24 mouse cellular contexts compared by ENCODE assay signal in the genomic region with DNA sequence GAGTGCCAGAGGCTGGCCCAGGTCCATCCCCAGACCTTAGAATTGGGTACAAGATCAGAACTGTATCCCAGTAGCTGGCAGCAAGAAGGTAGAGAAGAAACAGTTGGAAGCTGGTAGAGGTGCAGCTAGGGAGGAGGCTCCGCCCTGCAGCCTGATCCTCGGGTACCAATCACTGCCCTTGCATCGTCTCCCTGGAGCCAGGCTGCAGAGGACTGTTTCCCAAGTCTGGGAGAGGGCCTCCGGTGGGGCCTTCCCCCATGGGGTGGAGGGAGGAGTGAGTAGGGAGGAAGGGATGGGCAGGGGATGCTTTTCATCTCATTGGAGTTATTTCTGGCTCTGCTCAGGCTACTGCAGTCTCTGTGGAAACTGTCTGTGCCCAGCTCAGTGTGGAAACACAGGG. TPM values are rescaled to one million over a fixed set of nuclear protein-coding genes. Genes with fewer than 3 reads are reported as not detected.
DNase-seq lines count a peak whose midpoint lies in the region; ATAC-seq and TF ChIP-seq lines count a peak whose summit lies in the region.
"Had no signal": no experiment of that assay in that cellular context is flagged by ENCODE, and none has a peak within 500 bp of the region (broad histone marks: within the 10 kb centered on the region; RNA-seq: fewer than 3 reads in every experiment).

No protein-coding gene starts in this region.

- no peaks in the 10 kb centered on the region for H3K9me3 ChIP-seq in heart, embryonic 10.5 days
- H3K9me3 ChIP-seq: intestine, embryonic 15.5 days; limb, embryonic 10.5 days had no signal

- H3K4me3 ChIP-seq in heart, embryonic 10.5 days, result no peak overlapping the region
- no peak overlapping the region for H3K4me3 ChIP-seq in heart, adult 2 months
- no peak overlapping the region for H3K4me3 ChIP-seq in left cerebral cortex, adult 2 months
- H3K4me3 ChIP-seq: erythroblast, embryonic 14.5 days; intestine, embryonic 15.5 days; limb, embryonic 10.5 days had no signal

- no peaks in the 10 kb centered on the region for H3K36me3 ChIP-seq in heart, embryonic 10.5 days
- no peaks in the 10 kb centered on the region for H3K36me3 ChIP-seq in heart, adult 2 months (ENCODE audit: control insufficient read depth, insufficient read depth, low read length)
- H3K36me3 ChIP-seq: intestine, embryonic 15.5 days; limb, embryonic 10.5 days had no signal

- no peak for ATAC-seq in activated CD4-positive, CD25-positive, alpha-beta regulatory T cell, adult 4 months
- ATAC-seq: intestine, embryonic 15.5 days had no signal

- no peaks in the 10 kb centered on the region for H3K27me3 ChIP-seq in heart, embryonic 10.5 days (ENCODE audit: insufficient read depth, poor library complexity, severe bottlenecking)
- no peaks in the 10 kb centered on the region for H3K27me3 ChIP-seq in heart, adult 2 months (ENCODE audit: control insufficient read depth, insufficient read depth, low read length)
- H3K27me3 ChIP-seq: intestine, embryonic 15.5 days had no signal

- no peak for TF ChIP-seq CTCF in heart, adult 2 months (IDR thresholded peaks at IDR 0.05)
- no peak for TF ChIP-seq CTCF in left cerebral cortex, adult 2 months (IDR thresholded peaks at IDR 0.05)

- TF ChIP-seq POLR2A in heart, adult 2 months (IDR thresholded peaks at IDR 0.05; ENCODE audit: insufficient read depth, low read depth, low read length), result no peak

- H3K4me1 ChIP-seq in heart, embryonic 10.5 days, result peaks cover 31% of the 10 kb centered on the region
- peaks cover 3% of the 10 kb centered on the region for H3K4me1 ChIP-seq in heart, adult 2 months (ENCODE audit: control insufficient read depth, insufficient read depth, low read length)

- WGBS in heart, embryonic 10.5 days, result 24% methylated on average over 4 of the region's 4 CpGs
- WGBS in heart, adult 2 months, result 59% methylated on average over 4 of the region's 4 CpGs

- H3K79me2 ChIP-seq in heart, adult 2 months (replicated peaks; ENCODE audit: control insufficient read depth, insufficient read depth, low read length), result no peaks in the 10 kb centered on the region

- intact Hi-C loops in heart, adult 2 months (cut with DNase I), result no loop called here
- intact Hi-C loops in left cerebral cortex, adult 2 months (cut with DNase I), result no loop called here

- DNase-seq in heart, embryonic 10.5 days (ENCODE audit: low spot score), result no peak
- no peak for DNase-seq in heart, adult 2 months
- DNase-seq in left cerebral cortex, adult 2 months (ENCODE audit: extremely low spot score in 1 of 2, low spot score in 2 of 2), result no peak
- no peak for DNase-seq in left cerebral cortex, adult 18-20 months (ENCODE audit: low spot score in 2 of 2)
- peak; percentile 67 for DNase-seq in right cerebral cortex, postnatal 25 days
- no peak for DNase-seq in right cerebral cortex, postnatal 36 days (ENCODE audit: low spot score in 2 of 2)
- DNase-seq: cerebellum, postnatal 10 days; kidney, postnatal 4 days; lung, adult 2 months; lung, postnatal 36 days; spleen, adult 18-20 months; thymus, adult 18-20 months had no signal

- H3K9ac ChIP-seq in heart, adult 2 months (ENCODE audit: low read depth, low read length), result no peak overlapping the region
- H3K9ac ChIP-seq: hindbrain, embryonic 14.5 days; intestine, embryonic 15.5 days had no signal

- 0 out of 2 replicates have a peak overlapping the region, but pooled peaks have one; percentile 42 for H3K27ac ChIP-seq in heart, embryonic 10.5 days
- no peak overlapping the region for H3K27ac ChIP-seq in heart, adult 2 months
- H3K27ac ChIP-seq in left cerebral cortex, adult 2 months, result peak overlapping the region; percentile 85
- H3K27ac ChIP-seq: hindbrain, embryonic 14.5 days; intestine, embryonic 15.5 days; limb, embryonic 10.5 days had no signal

- TF ChIP-seq EP300 in heart, adult 2 months (IDR thresholded peaks at IDR 0.05; ENCODE audit: insufficient read depth, low read depth, low read length), result no peak

RNA-seq across cellular contexts. Expression of gene AL607142.1, which starts 17.7 kb away (rescaled TPM):
- not detected in 2 replicates for polyA plus RNA-seq in heart, embryonic 10.5 days (2016; fragmentation: Nextera tagmentation; extraction: Ambion mirVana)
- not detected for total RNA-seq in heart, adult 2 months (2021)
- not detected in 2 replicates for polyA plus RNA-seq in heart, adult 2 months (2012; rRNA removed)
- total RNA-seq in left cerebral cortex, adult 2 months (2021), result not detected
- total RNA-seq in left cerebral cortex, adult 18-20 months (2021), result not detected
- polyA plus RNA-seq in activated CD4-positive, CD25-positive, alpha-beta regulatory T cell, adult 4 months (2017; shearing (Covaris generic)), result not detected
- total RNA-seq: ES-E14; gastrocnemius, postnatal 4 days had no signal
- polyA plus RNA-seq: erythroblast, embryonic 14.5 days; heart, embryonic 14.5 days; hindbrain, embryonic 14.5 days; intestine, embryonic 15.5 days; kidney, embryonic 14.5 days; limb, embryonic 10.5 days; liver, embryonic 11.5 days; lung, adult 2 months; neural tube, embryonic 14.5 days; stomach, embryonic 14.5 days had no signal
